Mouse (Mus musculus): ENCODE results near the gene Wwc2. TPM values are rescaled to one million over a fixed set of nuclear protein-coding genes. Genes with fewer than 3 reads are reported as not detected.
"Not testable (repeated sequence)": the region's sequence is repeated elsewhere in the genome, so short reads cannot be mapped to it uniquely, and the experiment has no call there.

Wwc2 gene
- polyA plus RNA-seq, 1 experiment from 2014 or later: 3.0 TPM

DNA sequence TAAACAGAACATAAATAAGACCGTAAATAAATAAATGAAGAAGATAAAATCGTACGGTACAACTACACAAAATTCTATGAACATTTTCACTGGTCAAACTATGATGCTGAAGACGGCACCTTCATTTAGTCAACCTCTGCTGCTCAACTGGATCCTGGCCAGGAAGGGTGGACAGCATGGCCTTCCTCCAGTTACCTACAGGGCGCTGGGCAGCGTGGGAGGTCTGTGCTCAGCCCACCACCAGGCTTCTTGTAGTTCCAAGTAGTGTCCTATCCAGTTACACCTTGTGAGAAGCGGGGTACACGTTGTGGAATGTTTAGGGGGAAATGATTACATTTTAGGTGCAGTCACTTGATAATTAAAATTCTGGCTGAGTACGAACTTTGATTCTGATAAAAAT, 163.8 kb downstream of the Wwc2 start:
- Histone ChIP-seq H3K4me3 (ENCODE audit: low read depth, low read length) (no peak overlapping the region), H3K27me3 (replicated peaks; ENCODE audit: control insufficient read depth, insufficient read depth, low read length) (no peaks in the 10 kb centered on the region), H3K4me2 (ENCODE audit: low read length) (no peak overlapping the region), H3K4me1 (ENCODE audit: control insufficient read depth, insufficient read depth, low read length) (no peaks in the 10 kb centered on the region), H3K9me3 (replicated peaks; ENCODE audit: control insufficient read depth, low read length) (no peaks in the 10 kb centered on the region), H3K36me3 (ENCODE audit: control insufficient read depth, insufficient read depth, low read length) (0 out of 2 replicates have a peak, but pooled peaks cover 8% of the 10 kb centered on the region), H3K27ac (ENCODE audit: low read depth, low read length) (no peak overlapping the region), H3K9ac (ENCODE audit: low read length) (no peak overlapping the region)
- ATAC-seq: no peak
- WGBS: 88% methylated on average over 9 of the region's 9 CpGs
- DNase-seq (ENCODE audit: low spot score): no peak

GRCm38 (mm10) chr8:47825596-47825995, 165.1 kb downstream of the Wwc2 start:
- Histone ChIP-seq H3K9ac (ENCODE audit: low read length) (no peak overlapping the region), H3K27ac (ENCODE audit: low read depth, low read length) (no peak overlapping the region), H3K27me3 (replicated peaks; ENCODE audit: control insufficient read depth, insufficient read depth, low read length) (no peaks in the 10 kb centered on the region), H3K4me2 (ENCODE audit: low read length) (no peak overlapping the region), H3K36me3 (ENCODE audit: control insufficient read depth, insufficient read depth, low read length) (0 out of 2 replicates have a peak, but pooled peaks cover 3% of the 10 kb centered on the region), H3K9me3 (replicated peaks; ENCODE audit: control insufficient read depth, low read length) (no peaks in the 10 kb centered on the region), H3K4me3 (ENCODE audit: low read depth, low read length) (no peak overlapping the region), H3K4me1 (ENCODE audit: control insufficient read depth, insufficient read depth, low read length) (no peaks in the 10 kb centered on the region)
- no peak for ATAC-seq
- 49% methylated on average over 5 of the region's 5 CpGs for WGBS
- no peak for DNase-seq (ENCODE audit: low spot score)

GRCm38 (mm10) chr8:47824182-47824581, 166.5 kb downstream of the Wwc2 start, which contains the start of gene Cldn22:
Cldn22 (plus strand) TSS chr8:47824482.
- 6% methylated on average over 13 of the region's 13 CpGs for WGBS
- no peak within 1 kb of the TSS for H3K4me2 ChIP-seq (ENCODE audit: low read length)
- DNase-seq (ENCODE audit: low spot score): peak; percentile 40

GRCm38 (mm10) chr8:47823777-47824176, 166.9 kb downstream of the Wwc2 start:
- no peak overlapping the region for H3K9ac ChIP-seq (ENCODE audit: low read length)
- 13% methylated on average over 10 of the region's 10 CpGs for WGBS
- DNase-seq (ENCODE audit: low spot score) (no peak), ATAC-seq (no peak)
- H3K36me3 ChIP-seq (ENCODE audit: control insufficient read depth, insufficient read depth, low read length): no peaks in the 10 kb centered on the region
- no peaks in the 10 kb centered on the region for H3K9me3 ChIP-seq (replicated peaks; ENCODE audit: control insufficient read depth, low read length)
- no peak overlapping the region for H3K4me3 ChIP-seq (ENCODE audit: low read depth, low read length)
- H3K4me1 ChIP-seq (ENCODE audit: control insufficient read depth, insufficient read depth, low read length): no peaks in the 10 kb centered on the region
- H3K4me2 ChIP-seq (ENCODE audit: low read length): no peak overlapping the region
- no peaks in the 10 kb centered on the region for H3K27me3 ChIP-seq (replicated peaks; ENCODE audit: control insufficient read depth, insufficient read depth, low read length)
- no peak overlapping the region for H3K27ac ChIP-seq (ENCODE audit: low read depth, low read length)

More at GRCm38 (mm10) chr8:47824182-47824581, 166.5 kb downstream of the Wwc2 start, which contains the start of gene Cldn22:
- no peaks in the 10 kb centered on the region for H3K4me1 ChIP-seq (ENCODE audit: control insufficient read depth, insufficient read depth, low read length)
- H3K9ac ChIP-seq (ENCODE audit: low read length): no peak within 1 kb of the TSS
- no peaks in the 10 kb centered on the region for H3K36me3 ChIP-seq (ENCODE audit: control insufficient read depth, insufficient read depth, low read length)
- H3K4me3 ChIP-seq (ENCODE audit: low read depth, low read length): no peak within 1 kb of the TSS
- H3K27me3 ChIP-seq (replicated peaks; ENCODE audit: control insufficient read depth, insufficient read depth, low read length): no peaks in the 10 kb centered on the region
- H3K27ac ChIP-seq (ENCODE audit: low read depth, low read length): no peak within 1 kb of the TSS
- ATAC-seq: peak; percentile 15; the same call in 1 of the 2 replicates
- H3K9me3 ChIP-seq (replicated peaks; ENCODE audit: control insufficient read depth, low read length): no peaks in the 10 kb centered on the region

GRCm38 (mm10) chr8:47822541-47822940, 168.2 kb downstream of the Wwc2 start:
- not testable (repeated sequence) for H3K36me3 ChIP-seq (ENCODE audit: control insufficient read depth, insufficient read depth, low read length); H3K4me2 ChIP-seq (ENCODE audit: low read length); H3K9me3 ChIP-seq (replicated peaks; ENCODE audit: control insufficient read depth, low read length); H3K4me3 ChIP-seq (ENCODE audit: low read depth, low read length); H3K9ac ChIP-seq (ENCODE audit: low read length); H3K27me3 ChIP-seq (replicated peaks; ENCODE audit: control insufficient read depth, insufficient read depth, low read length); H3K27ac ChIP-seq (ENCODE audit: low read depth, low read length); H3K4me1 ChIP-seq (ENCODE audit: control insufficient read depth, insufficient read depth, low read length); DNase-seq (ENCODE audit: low spot score); ATAC-seq
- 83% methylated on average over 7 of the region's 9 CpGs for WGBS

- no peak for ATAC-seq
- Histone ChIP-seq H3K9me3 (replicated peaks; ENCODE audit: control insufficient read depth, low read length) (no peaks in the 10 kb centered on the region), H3K27ac (ENCODE audit: low read depth, low read length) (no peak within 1 kb of the TSS), H3K36me3 (ENCODE audit: control insufficient read depth, insufficient read depth, low read length) (no peaks in the 10 kb centered on the region), H3K4me2 (ENCODE audit: low read length) (no peak within 1 kb of the TSS), H3K27me3 (replicated peaks; ENCODE audit: control insufficient read depth, insufficient read depth, low read length) (no peaks in the 10 kb centered on the region), H3K9ac (ENCODE audit: low read length) (no peak within 1 kb of the TSS), H3K4me3 (ENCODE audit: low read depth, low read length) (no peak within 1 kb of the TSS), H3K4me1 (ENCODE audit: control insufficient read depth, insufficient read depth, low read length) (no peaks in the 10 kb centered on the region)
- 79% methylated on average over 6 of the region's 6 CpGs for WGBS
- DNase-seq (ENCODE audit: low spot score): no peak
Measured at GRCm38 (mm10) chr8:47821843-47822242, 168.9 kb downstream of the Wwc2 start, which contains the start of gene Cldn24. Cldn24 (plus strand) TSS chr8:47822143.

DNA sequence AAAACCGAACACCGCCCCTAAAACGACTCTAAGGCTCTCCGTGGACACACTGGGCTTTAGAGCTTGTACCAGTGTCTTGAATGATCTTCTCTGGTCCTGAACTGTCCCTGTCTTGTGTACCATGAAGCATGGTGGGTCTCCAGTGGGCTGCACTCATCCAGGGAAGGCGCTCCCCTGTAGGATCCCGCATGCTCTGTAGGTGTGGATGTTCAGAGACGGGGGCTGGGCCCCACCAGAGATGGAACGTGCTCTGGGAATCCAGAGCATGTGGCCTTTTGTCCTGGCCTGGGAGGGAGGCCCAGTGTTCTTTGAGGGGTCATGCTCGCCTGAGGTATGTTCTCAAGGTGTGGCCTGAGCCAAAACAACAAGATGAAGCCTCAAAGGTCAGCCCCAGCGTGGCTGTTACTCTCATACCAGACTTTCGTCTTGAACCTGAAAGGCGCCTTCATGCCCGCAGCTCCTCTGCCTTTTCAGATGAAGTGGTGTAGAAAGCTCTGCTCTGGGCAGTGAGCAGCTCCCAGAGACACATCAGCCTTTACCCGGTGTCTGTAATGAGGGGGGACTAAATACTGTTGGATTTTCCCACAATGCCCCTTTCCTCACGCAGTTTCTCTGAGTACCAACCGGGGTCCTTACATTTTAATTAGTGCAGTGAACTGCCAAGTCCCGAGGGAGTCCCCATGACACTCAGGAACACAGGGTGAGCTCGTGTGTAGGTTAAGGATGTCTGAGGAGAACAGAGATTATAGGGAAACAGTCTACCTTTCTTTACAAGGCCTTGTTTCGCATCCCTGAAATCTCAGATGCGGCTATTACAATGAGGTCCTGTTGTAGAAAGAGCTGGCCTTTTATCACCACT, 169.6 kb downstream of the Wwc2 start:
- DNase-seq (ENCODE audit: low spot score): no peak
- no peak overlapping the region for H3K27ac ChIP-seq (ENCODE audit: low read depth, low read length)
- H3K4me2 ChIP-seq (ENCODE audit: low read length): no peak overlapping the region
- ATAC-seq: no peak
- no peaks in the 10 kb centered on the region for H3K27me3 ChIP-seq (replicated peaks; ENCODE audit: control insufficient read depth, insufficient read depth, low read length)
- WGBS: 77% methylated on average over 20 of the region's 20 CpGs
- no peak overlapping the region for H3K4me3 ChIP-seq (ENCODE audit: low read depth, low read length)
- H3K36me3 ChIP-seq (ENCODE audit: control insufficient read depth, insufficient read depth, low read length): no peaks in the 10 kb centered on the region
- H3K9me3 ChIP-seq (replicated peaks; ENCODE audit: control insufficient read depth, low read length): no peaks in the 10 kb centered on the region
- no peaks in the 10 kb centered on the region for H3K4me1 ChIP-seq (ENCODE audit: control insufficient read depth, insufficient read depth, low read length)
- no peak overlapping the region for H3K9ac ChIP-seq (ENCODE audit: low read length)

DNA sequence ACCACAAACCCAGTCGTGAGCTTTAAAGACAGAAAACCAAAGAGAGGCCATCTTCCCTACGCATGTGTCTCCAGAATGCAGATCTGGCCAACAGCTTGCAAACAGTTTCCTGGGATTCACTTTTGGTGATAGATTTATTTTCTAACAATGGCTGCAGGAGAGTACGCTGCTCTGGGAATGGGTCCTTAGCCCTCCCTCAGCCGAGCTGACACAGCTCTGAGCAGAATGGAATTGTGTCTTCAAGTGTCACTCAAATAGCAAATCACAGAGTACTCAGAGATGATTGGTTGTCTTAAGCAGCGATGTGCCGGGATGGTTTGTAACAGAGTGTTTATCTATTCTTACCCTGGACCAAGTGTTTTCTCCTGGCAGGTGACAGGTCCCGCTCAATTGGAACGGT, 171.7 kb downstream of the Wwc2 start:
- no peak for ATAC-seq
- Histone ChIP-seq H3K27ac (ENCODE audit: low read depth, low read length) (no peak overlapping the region), H3K4me1 (ENCODE audit: control insufficient read depth, insufficient read depth, low read length) (no peaks in the 10 kb centered on the region), H3K27me3 (replicated peaks; ENCODE audit: control insufficient read depth, insufficient read depth, low read length) (no peaks in the 10 kb centered on the region), H3K9ac (ENCODE audit: low read length) (no peak overlapping the region), H3K4me3 (ENCODE audit: low read depth, low read length) (no peak overlapping the region), H3K36me3 (ENCODE audit: control insufficient read depth, insufficient read depth, low read length) (no peaks in the 10 kb centered on the region), H3K4me2 (ENCODE audit: low read length) (no peak overlapping the region), H3K9me3 (replicated peaks; ENCODE audit: control insufficient read depth, low read length) (no peaks in the 10 kb centered on the region)
- WGBS: 87% methylated on average over 8 of the region's 8 CpGs
- no peak for DNase-seq (ENCODE audit: low spot score)

- Histone ChIP-seq H3K27ac (ENCODE audit: low read depth, low read length) (no peak overlapping the region), H3K9me3 (replicated peaks; ENCODE audit: control insufficient read depth, low read length) (no peaks in the 10 kb centered on the region), H3K27me3 (replicated peaks; ENCODE audit: control insufficient read depth, insufficient read depth, low read length) (no peaks in the 10 kb centered on the region), H3K4me2 (ENCODE audit: low read length) (no peak overlapping the region), H3K36me3 (ENCODE audit: control insufficient read depth, insufficient read depth, low read length) (no peaks in the 10 kb centered on the region), H3K4me1 (ENCODE audit: control insufficient read depth, insufficient read depth, low read length) (no peaks in the 10 kb centered on the region), H3K9ac (ENCODE audit: low read length) (no peak overlapping the region), H3K4me3 (ENCODE audit: low read depth, low read length) (no peak overlapping the region)
- ATAC-seq: no peak
- no peak for DNase-seq (ENCODE audit: low spot score)
- 85% methylated on average over 12 of the region's 12 CpGs for WGBS
Measured at GRCm38 (mm10) chr8:47811221-47811620, 179.5 kb downstream of the Wwc2 start.

All from forebrain, embryonic 14.5 days (tissue).